Mouse (Mus musculus) splenic B cell, adult 2 months (primary cell): ENCODE measurements around the gene Tmem120b.

Experiments used
- DNase-seq: peaks from one replicate; pipeline ENCODE4 v3.0.0-alpha.2; 2011; ENCODE audit warnings: low read depth, low spot score
- H3K27me3 ChIP-seq: 2 replicates; pipeline ENCODE4 v1.6.1; 2012; ENCODE audit warnings: mild to moderate bottlenecking, low read length, moderate library complexity, mixed read lengths; ENCODE audit not compliant: control insufficient read depth, poor library complexity, insufficient read depth, severe bottlenecking
- H3K36me3 ChIP-seq: 2 replicates; pipeline ENCODE4 v1.6.1; 2012; ENCODE audit warnings: mild to moderate bottlenecking, low read length, moderate library complexity, mixed read lengths; ENCODE audit not compliant: control insufficient read depth, poor library complexity, insufficient read depth, severe bottlenecking

Gene Tmem120b

GRCm38 (mm10) chr5:123068115-123068514 is at the start of gene Tmem120b:
TSS of gene Tmem120b (plus strand) at chr5:123068415.
- Histone ChIP-seq H3K36me3 (no peaks in the 10 kb centered on the region), H3K27me3 (no peaks in the 10 kb centered on the region)
- DNase-seq: no peak

GRCm38 (mm10) chr5:123019336-123020016 is 48.7 kb upstream of the Tmem120b start:
- no peak for DNase-seq
- Histone ChIP-seq H3K27me3 (no peaks in the 10 kb centered on the region), H3K36me3 (no peaks in the 10 kb centered on the region; the same call in 1 of the 2 replicates)

GRCm38 (mm10) chr5:123020426-123020825 is 47.8 kb upstream of the Tmem120b start:
- Histone ChIP-seq H3K27me3 (no peaks in the 10 kb centered on the region), H3K36me3 (no peaks in the 10 kb centered on the region; the same call in 1 of the 2 replicates)
- DNase-seq: no peak

GRCm38 (mm10) chr5:123021438-123021837 is 46.8 kb upstream of the Tmem120b start:
- H3K27me3 ChIP-seq: no peaks in the 10 kb centered on the region
- DNase-seq: no peak
- H3K36me3 ChIP-seq: no peaks in the 10 kb centered on the region; the same call in 1 of the 2 replicates

GRCm38 (mm10) chr5:123023049-123023448 is 45.2 kb upstream of the Tmem120b start:
- no peak for DNase-seq
- Histone ChIP-seq H3K36me3 (no peaks in the 10 kb centered on the region), H3K27me3 (no peaks in the 10 kb centered on the region)

GRCm38 (mm10) chr5:123024312-123024711 is 43.9 kb upstream of the Tmem120b start:
- H3K27me3 ChIP-seq: no peaks in the 10 kb centered on the region
- no peak for DNase-seq
- no peaks in the 10 kb centered on the region for H3K36me3 ChIP-seq

- H3K27me3 ChIP-seq: no peaks in the 10 kb centered on the region
- H3K36me3 ChIP-seq: no peaks in the 10 kb centered on the region; the same call in none of the 2 replicates
- DNase-seq: peak; percentile 70
Observed at GRCm38 (mm10) chr5:123024965-123025573, 43.1 kb upstream of the Tmem120b start.

GRCm38 (mm10) chr5:123026414-123026813 is 41.8 kb upstream of the Tmem120b start:
- Histone ChIP-seq H3K36me3 (no peaks in the 10 kb centered on the region; the same call in none of the 2 replicates), H3K27me3 (no peaks in the 10 kb centered on the region)
- DNase-seq: no peak

- DNase-seq: no peak
- no peaks in the 10 kb centered on the region; the same call in none of the 2 replicates for H3K36me3 ChIP-seq
- H3K27me3 ChIP-seq: no peaks in the 10 kb centered on the region
Observed at GRCm38 (mm10) chr5:123027436-123027835, 40.8 kb upstream of the Tmem120b start.

GRCm38 (mm10) chr5:123029729-123030128 is 38.5 kb upstream of the Tmem120b start:
- Histone ChIP-seq H3K27me3 (no peaks in the 10 kb centered on the region), H3K36me3 (no peaks in the 10 kb centered on the region; the same call in none of the 2 replicates)
- no peak for DNase-seq

GRCm38 (mm10) chr5:123031312-123031711 is 36.9 kb upstream of the Tmem120b start:
- no peak for DNase-seq
- no peaks in the 10 kb centered on the region for H3K27me3 ChIP-seq
- H3K36me3 ChIP-seq: no peaks in the 10 kb centered on the region; the same call in none of the 2 replicates

GRCm38 (mm10) chr5:123033646-123034160 is 34.5 kb upstream of the Tmem120b start:
- Histone ChIP-seq H3K27me3 (no peaks in the 10 kb centered on the region), H3K36me3 (no peaks in the 10 kb centered on the region; the same call in none of the 2 replicates)
- DNase-seq: no peak

GRCm38 (mm10) chr5:123035089-123035488 is 33.1 kb upstream of the Tmem120b start:
- Histone ChIP-seq H3K36me3 (no peaks in the 10 kb centered on the region; the same call in 1 of the 2 replicates), H3K27me3 (no peaks in the 10 kb centered on the region)
- DNase-seq: no peak

- no peak for DNase-seq
- no peaks in the 10 kb centered on the region for H3K27me3 ChIP-seq
- no peaks in the 10 kb centered on the region; the same call in 1 of the 2 replicates for H3K36me3 ChIP-seq
Observed at GRCm38 (mm10) chr5:123035564-123035963, 32.7 kb upstream of the Tmem120b start.

GRCm38 (mm10) chr5:123038115-123038514 is 30.1 kb upstream of the Tmem120b start:
- Histone ChIP-seq H3K36me3 (no peaks in the 10 kb centered on the region), H3K27me3 (no peaks in the 10 kb centered on the region)
- no peak for DNase-seq
